Mouse (Mus musculus): ENCODE measurements around the gene Tmem86b.

- TF ChIP-seq CTCF (IDR thresholded peaks at IDR 0.05; ENCODE audit: borderline replicate concordance, extremely low read depth, insufficient read depth, insufficient read length) (no peak), POLR2A (IDR thresholded peaks at IDR 0.05; ENCODE audit: borderline replicate concordance, extremely low read depth, insufficient read depth, insufficient read length, poor library complexity, severe bottlenecking) (no peak)
Measured at GRCm38 (mm10) chr7:4641155-4641554, 9.9 kb upstream of the Tmem86b start.

All from brain, embryonic 14.5 days (tissue).